Mouse (Mus musculus) right cerebral cortex, postnatal 36 days (tissue): ENCODE measurements around the gene Myo1h.

ENCODE experiments used
- DNase-seq, 2 experiments: peaks; one replicate each; pipeline ENCODE4 v3.0.0; 2022; ENCODE audit warnings: low spot score in 2 of 2, mixed read lengths in 1 of 2

Myo1h gene

DNA sequence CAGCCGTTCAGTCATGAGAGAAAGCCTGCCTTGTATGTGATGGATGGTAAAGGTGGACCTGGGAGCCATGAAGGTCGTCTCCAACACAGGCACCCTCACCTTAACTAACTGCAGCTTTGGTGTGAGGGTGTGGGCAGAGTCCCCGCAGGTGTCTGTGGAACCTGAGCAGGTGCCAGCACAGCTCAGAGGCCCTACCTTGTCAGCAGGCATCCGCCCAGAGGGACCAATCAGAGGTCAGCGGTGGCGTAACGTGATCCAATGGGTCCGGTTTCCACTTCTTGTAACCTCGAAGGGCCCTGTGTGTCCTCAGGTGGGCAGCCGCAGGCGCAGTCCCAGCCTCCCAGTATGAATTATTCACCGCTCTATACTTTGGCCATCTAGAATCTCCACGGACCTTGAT is at the start of gene Myo1h:
TSS of gene Myo1h (plus strand) at position 293 of the 400 bp plus-strand sequence.
- no peak for DNase-seq

DNA sequence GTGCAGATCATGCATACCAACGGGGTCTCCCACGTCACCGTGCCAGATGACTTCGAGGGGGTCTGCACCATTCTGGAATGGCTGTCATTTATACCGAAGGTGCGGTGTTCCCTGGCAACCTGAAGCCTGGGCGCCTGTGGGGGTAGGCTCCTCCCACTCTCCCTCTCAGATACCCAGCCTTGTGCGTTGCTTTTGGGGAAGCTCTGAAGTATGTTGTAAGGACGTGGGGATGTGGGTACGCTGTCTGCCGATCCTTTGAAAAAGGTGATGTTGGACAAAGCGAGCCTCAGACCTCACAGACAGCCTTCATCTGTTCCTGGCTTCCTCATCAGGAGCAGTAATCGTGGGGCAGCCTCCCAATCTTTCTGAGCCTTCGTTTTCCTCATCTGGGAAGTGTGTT is 49.2 kb upstream of the Myo1h start:
- DNase-seq: no peak

- DNase-seq: no peak
These were observed 42.5 kb upstream of the Myo1h start for GRCm38 (mm10) chr5:114246465-114246864.

DNA sequence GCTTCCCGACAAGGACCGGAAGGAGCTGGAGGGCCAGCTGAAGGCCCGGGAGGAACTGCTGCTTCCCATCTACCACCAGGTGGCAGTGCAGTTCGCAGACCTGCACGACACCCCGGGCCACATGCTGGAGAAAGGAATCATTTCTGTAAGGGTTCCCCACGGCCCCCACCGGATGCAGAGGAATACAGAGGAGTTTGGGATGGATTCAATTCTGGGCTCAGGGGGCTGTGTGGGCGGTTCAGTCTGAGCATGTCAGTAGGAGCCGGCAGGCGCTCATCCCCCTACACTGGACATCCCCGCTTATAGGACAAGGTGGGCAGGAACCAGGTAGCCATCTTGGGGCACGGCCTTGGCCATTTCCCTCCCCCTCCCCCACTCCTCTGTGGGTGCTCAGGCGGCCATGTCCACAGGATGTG is 40.8 kb upstream of the Myo1h start:
- DNase-seq: peak; percentile 3 to 32

DNA sequence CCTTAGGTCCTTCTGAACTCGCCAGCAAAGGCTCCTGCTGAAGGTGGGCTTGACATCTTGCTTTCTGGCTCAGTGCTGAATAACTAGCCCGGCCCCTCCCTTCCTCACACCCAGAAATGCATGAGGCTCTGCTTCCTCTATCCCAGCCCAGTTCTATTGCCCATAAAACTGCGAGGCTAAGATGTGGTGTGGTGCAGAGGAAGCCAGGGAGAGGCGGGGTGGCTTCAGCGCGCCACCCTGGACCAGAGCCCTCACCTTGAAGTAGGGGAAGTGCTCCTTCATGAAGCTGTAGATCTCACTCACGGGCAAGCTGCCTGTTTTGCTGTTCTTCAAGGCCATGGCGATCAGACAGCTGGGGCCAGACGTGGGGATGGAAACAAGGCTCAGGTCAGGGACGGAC is 29.5 kb upstream of the Myo1h start:
- DNase-seq: no peak

- DNase-seq: no peak
These were observed 27.5 kb upstream of the Myo1h start for GRCm38 (mm10) chr5:114261494-114261893.

GRCm38 (mm10) chr5:114264030-114264459 is 24.9 kb upstream of the Myo1h start:
- no peak for DNase-seq

DNA sequence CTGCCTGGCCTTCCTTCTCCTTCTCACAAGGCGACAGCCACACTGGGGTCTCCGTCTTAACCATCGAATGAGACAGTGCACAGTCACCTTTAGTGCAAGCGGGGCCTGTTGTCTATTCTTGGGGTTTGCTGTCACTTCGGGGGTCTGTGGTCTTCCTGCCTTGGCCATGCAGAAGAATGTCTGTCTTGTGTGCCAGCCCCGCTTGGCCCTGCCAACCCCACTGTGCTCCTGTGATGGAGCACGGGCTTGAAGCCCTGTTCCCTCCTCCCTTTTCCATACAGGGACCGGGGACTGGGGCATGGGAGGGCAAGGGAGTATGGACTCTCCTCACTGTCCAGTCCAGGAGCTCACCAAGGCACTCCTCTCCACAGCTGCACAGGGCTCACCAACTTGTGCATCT is 24.2 kb upstream of the Myo1h start:
- DNase-seq: no peak

DNA sequence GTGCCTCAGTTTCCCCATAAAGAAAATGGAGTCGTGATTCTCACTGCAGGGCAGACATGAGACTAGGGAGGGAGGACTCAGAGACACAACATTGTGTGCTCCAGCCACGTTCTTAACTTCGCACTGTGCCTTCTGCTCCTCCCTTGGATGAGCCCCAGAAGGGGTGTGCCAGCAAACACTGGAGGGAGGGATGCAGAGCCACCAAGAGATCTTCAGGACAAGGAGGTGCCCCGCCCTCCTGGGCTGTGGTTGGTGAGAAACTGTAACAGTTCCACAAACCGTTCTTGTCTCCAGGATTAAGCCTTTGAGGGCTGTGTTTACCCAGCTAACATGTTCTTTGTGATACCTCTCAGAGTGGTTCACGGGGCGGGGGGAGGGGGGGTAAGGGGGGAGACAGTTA is 20.3 kb upstream of the Myo1h start:
- no peak for DNase-seq

DNA sequence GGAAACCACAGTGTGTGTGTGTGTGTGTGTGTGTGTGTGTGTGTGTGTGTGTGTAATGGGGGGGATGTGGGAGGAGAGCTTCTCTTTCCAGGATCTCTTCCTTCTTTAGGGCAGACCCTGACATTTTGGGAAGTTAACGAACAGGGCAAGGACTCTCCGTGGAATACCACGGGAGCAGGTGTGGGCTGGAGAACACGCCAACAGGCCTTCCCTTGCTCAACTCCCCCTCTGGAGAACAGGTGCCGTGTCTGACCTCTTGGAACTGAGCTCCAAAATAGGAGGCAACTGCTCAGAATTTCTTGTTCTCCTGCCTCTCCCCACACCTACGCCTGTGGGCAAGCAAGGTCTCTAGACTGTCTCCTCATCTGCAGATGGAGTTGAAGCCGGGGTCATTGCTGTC is 19.5 kb upstream of the Myo1h start:
- DNase-seq: no peak

GRCm38 (mm10) chr5:114269984-114270383 is 19.0 kb upstream of the Myo1h start:
- DNase-seq: no peak

DNA sequence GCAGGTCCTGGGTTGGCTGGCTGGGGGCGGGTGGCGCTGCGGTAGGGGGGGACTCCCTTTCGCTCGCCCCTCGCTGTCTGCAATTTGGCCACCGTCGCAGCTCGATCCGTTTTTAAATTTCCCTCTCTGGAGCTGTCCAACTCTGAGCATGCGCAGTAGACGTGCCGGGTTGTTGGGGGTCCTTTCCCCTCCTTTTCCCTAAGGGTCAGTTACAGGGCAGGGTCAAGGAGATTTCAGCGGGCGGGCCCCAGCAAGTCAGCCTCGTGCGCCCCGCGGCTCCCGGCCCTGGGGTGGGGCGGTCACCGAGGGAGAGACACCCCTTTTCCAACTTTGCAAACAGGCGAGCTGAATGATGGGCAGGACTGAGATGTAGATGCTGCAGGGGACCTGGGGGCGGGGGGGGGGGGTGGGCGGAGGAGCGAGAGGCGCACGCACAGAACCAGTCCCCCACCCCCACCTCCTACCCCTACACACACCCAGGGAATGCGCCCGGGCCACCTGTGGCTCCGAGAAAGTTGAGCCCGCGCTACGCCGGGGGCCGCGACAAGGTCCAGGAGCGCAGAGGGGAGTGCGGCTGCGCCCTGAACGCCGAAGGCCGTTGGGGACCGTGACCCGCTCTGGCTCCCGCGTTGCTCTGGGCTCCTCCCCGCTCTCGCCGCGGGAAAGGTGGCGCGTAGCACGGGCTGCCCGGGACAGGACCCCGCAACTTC is 15.1 kb upstream of the Myo1h start, which contains the start of gene Foxn4:
TSS of gene Foxn4 (minus strand) at position 115 of the 710 bp plus-strand sequence.
- no peak for DNase-seq

- DNase-seq: no peak
These were observed 13.6 kb upstream of the Myo1h start for GRCm38 (mm10) chr5:114275339-114275738.

DNA sequence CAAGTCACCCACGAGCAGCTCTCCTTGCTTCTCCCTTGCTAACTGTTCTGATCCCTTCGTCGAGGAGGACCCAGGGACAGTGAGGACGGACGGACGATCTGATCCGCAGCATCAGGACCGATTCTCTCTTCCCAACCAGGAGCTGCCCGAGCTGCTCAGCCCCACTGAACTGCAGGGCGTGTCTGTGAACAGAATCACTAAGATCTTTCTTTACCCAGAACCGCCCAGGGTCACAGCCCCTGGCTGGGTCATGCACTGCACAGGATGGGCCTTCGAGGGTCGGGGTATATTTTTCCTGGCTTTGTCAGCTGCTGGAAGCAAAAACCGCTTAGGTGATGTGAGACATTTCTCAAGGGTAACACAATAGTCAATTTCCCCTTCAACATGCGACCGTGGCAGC is 13.0 kb upstream of the Myo1h start:
- DNase-seq: no peak

GRCm38 (mm10) chr5:114279382-114280143 is 9.4 kb upstream of the Myo1h start:
- DNase-seq: no peak

DNA sequence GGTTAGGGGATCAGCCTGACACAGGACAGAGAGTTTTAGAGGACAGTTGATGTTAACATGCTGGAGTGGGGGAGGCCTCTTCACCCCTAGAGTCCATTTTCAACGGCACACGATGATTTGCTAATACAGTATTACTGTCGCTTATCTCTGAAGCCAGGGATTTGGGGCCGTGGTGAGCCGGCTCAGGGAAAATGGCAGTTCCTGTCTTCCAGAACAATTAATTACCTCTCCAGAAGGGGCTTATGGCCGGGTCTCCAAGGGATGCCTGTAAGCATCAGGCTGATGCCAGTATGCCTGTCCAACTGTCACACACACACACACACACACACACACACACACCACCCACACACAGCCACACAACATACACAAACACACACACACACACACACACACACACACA is 6.6 kb upstream of the Myo1h start:
- DNase-seq: no peak

GRCm38 (mm10) chr5:114284604-114285397 is 4.2 kb upstream of the Myo1h start:
- DNase-seq: peak; percentile 11 to 17

- no peak for DNase-seq
These were observed 3.6 kb upstream of the Myo1h start for GRCm38 (mm10) chr5:114285398-114285700.

DNA sequence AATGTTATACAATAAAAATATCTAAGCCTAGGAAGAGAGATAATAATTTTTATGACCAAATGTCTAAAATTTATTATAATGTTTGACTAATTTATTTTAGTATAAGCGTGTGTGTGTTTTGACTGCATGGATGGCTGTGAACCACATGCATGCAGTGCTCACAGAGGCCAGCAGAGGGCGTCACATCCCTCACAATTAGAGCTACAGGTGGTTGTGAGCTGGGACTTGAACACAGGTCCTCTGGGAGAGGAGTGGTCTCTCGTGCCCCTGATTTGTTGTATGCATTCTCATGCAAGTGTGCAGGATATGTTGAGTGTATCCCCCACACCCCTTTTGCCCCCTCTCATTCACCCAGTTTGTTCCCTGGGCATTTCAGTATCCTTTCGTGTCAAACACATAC is 2.9 kb upstream of the Myo1h start:
- no peak for DNase-seq

- DNase-seq: no peak
These were observed 1.9 kb upstream of the Myo1h start for GRCm38 (mm10) chr5:114286872-114287571.

DNA sequence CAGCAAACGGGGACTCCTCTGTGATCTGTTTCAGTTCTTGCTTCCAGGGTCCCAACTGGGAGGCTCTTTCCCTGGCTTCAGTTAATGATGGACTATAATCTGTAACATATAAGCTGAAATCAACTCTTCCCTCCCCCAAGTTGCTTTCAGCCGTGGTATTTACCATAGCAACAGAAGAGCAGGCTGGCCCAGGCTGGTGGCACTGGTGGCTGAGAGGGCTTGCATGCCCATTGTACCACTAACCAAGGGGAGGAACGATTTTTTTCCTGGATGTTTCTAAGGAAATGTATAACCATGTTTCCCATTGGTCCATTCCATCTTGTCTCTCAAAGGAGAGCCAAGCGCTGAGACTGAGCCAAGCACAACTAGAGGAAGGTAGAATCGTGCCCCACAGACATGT is 570 bp upstream of the Myo1h start:
- no peak for DNase-seq

DNA sequence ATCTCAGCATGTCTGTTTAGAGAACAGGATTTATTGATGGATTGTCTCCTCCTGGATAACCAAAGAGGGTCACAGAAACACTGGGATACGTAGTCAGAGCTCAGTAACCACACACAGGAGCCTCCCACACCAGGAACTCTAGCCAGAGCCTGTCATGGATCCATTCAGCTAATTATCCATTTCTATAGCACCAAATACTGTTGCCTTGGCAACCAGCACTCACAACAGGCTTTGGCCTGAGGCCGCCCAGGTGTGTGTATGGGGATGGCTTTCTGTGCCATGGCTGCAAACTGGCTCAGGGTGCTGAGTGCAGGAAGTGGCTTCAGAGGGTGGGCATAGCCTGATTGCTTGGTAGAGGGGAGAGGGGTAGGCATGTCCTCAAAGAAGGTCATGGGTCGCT is 1.0 kb downstream of the Myo1h start:
- DNase-seq: no peak
